Mouse (Mus musculus) brain, embryonic 14.5 days (tissue): ENCODE results near the gene Bcl11a.

ENCODE experiments used
- CTCF ChIP-seq: fragments of 200-500 bp; IDR thresholded peaks from 2 replicates; pipeline ENCODE4 v1.5.1; 2012; ENCODE audit warnings: inconsistent platforms, mild to moderate bottlenecking, moderate library complexity, borderline replicate concordance; ENCODE audit not compliant: insufficient read depth, insufficient read length; ENCODE audit errors: extremely low read depth
- POLR2A ChIP-seq: fragments of 200-500 bp; IDR thresholded peaks from 2 replicates; pipeline ENCODE4 v1.6.1; 2012; ENCODE audit warnings: mild to moderate bottlenecking, inconsistent platforms, borderline replicate concordance; ENCODE audit not compliant: poor library complexity, insufficient read depth, insufficient read length, severe bottlenecking; ENCODE audit errors: extremely low read depth

GRCm38 (mm10) chr11:24052882-24053281 is 25.0 kb upstream of the Bcl11a start:
- TF ChIP-seq CTCF = peak; percentile 49; the same call in 1 of the 2 replicates
- TF ChIP-seq POLR2A = no peak
